Mouse (Mus musculus) heart, embryonic 16.5 days (tissue): ENCODE results near the gene Srsf6. TPM values are rescaled to one million over a fixed set of nuclear protein-coding genes. Genes with fewer than 3 reads are reported as not detected.

Experiments
- ATAC-seq: fragments of 200-750 bp; cut with Nextera tagmentation; replicated peaks from 2 replicates; pipeline ENCODE4 v1.8.0; 2017; ENCODE audit warnings: moderate number of reproducible peaks; ENCODE audit not compliant: insufficient read depth, low FRiP score; ENCODE audit errors: extremely low read depth
- H3K27ac ChIP-seq: fragments of 300-500 bp; sonication (generic); 2 replicates; pipeline ENCODE4 v1.5.1; 2014; ENCODE audit warnings: mild to moderate bottlenecking, low read length, control low read depth, moderate library complexity
- H3K27me3 ChIP-seq: fragments of 300-500 bp; sonication (generic); 2 replicates; pipeline ENCODE4 v1.6.1; 2014; ENCODE audit warnings: low read length, mixed read lengths; ENCODE audit not compliant: control insufficient read depth, insufficient read depth
- H3K36me3 ChIP-seq: fragments of 300-500 bp; sonication (generic); 2 replicates; pipeline ENCODE4 v1.6.1; 2014; ENCODE audit not compliant: control insufficient read depth, insufficient read depth
- H3K4me1 ChIP-seq: fragments of 300-500 bp; sonication (generic); 2 replicates; pipeline ENCODE4 v1.6.1; 2014; ENCODE audit warnings: low read length, mixed read lengths; ENCODE audit not compliant: control insufficient read depth, insufficient read depth
- H3K4me2 ChIP-seq: fragments of 300-500 bp; sonication (generic); 2 replicates; pipeline ENCODE4 v1.6.1; 2014; ENCODE audit warnings: low read depth, mild to moderate bottlenecking, control low read depth, low read length
- H3K4me3 ChIP-seq: fragments of 300-500 bp; sonication (generic); 2 replicates; pipeline ENCODE4 v1.5.1; 2014; ENCODE audit warnings: mild to moderate bottlenecking, control low read depth, low read length
- H3K9ac ChIP-seq: fragments of 300-500 bp; sonication (generic); 2 replicates; pipeline ENCODE4 v1.6.1; 2014; ENCODE audit warnings: low read length, control low read depth
- H3K9me3 ChIP-seq: fragments of 300-500 bp; sonication (generic); replicated peaks from 2 replicates; pipeline ENCODE4 v1.6.1; 2016; ENCODE audit warnings: low read length; ENCODE audit not compliant: control insufficient read depth
- WGBS: fragments of 180-500 bp; shearing (Covaris S2); extraction: QIAGEN DNeasy Blood & Tissue Kit; methylation state at CpG from one replicate; pipeline ENCODE4 v1.1.7; 2014; 5-methylcytosine and 5-hydroxymethylcytosine counted together
- polyA plus RNA-seq: library from polyadenylated mRNA; unstranded; fragments of >200 nt; fragmentation: Nextera tagmentation; extraction: Ambion mirVana; gene quantifications from 2 replicates; pipeline ENCODE4 v1.2.1, GENCODE M21; 2015

Srsf6 gene
- polyA plus RNA-seq, 1 experiment from 2014 or later, result 129 TPM

DNA sequence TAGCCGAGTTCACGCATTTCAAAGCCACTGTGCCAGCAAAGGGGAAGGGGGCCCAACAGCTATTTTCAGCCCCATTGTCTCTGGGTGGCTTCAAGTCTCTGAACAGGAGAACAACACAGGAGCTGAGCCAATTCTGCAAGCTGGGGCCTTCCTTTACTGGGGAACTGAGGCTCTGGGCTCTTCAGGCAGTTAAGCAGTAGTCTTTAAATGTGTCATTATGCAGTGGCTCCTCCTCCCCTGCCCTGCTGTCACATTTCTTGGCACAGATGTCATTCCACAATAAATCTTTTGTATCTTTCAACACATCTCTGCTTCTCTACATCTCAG, 30.8 kb upstream of the Srsf6 start:
- H3K27me3 ChIP-seq, result no peaks in the 10 kb centered on the region
- 17% methylated on average over 2 of the region's 2 CpGs for WGBS
- peaks cover 5% of the 10 kb centered on the region; the same call in 1 of the 2 replicates for H3K4me1 ChIP-seq
- no peak overlapping the region for H3K4me2 ChIP-seq
- H3K36me3 ChIP-seq, result no peaks in the 10 kb centered on the region
- no peak for ATAC-seq
- H3K9ac ChIP-seq, result no peak overlapping the region
- no peaks in the 10 kb centered on the region for H3K9me3 ChIP-seq
- no peak overlapping the region for H3K4me3 ChIP-seq
- no peak overlapping the region for H3K27ac ChIP-seq

DNA sequence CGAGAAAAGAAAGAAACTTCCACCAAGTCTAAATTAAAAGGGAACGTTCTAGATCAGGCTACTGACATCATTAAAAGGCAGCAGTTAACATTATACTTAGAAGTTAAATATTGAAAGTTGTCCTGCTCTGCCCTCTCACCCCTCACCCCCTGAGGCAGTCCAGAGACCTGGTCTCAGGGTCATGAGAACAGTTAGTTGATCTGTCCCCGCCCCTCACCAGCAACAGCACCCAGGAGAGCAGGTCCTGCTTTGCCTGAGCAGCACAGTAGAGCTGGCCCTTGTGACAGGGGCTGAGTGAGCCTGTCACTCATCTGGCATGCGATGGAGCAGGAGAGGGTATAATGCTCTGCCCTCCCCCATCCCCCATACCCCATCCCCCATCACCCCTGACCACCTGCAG, 25.4 kb upstream of the Srsf6 start:
- ATAC-seq, result no peak
- Histone ChIP-seq H3K4me3 (no peak overlapping the region), H3K4me2 (no peak overlapping the region), H3K9me3 (no peaks in the 10 kb centered on the region), H3K36me3 (no peaks in the 10 kb centered on the region), H3K4me1 (no peaks in the 10 kb centered on the region), H3K27me3 (peaks cover 3% of the 10 kb centered on the region; the same call in 1 of the 2 replicates), H3K27ac (no peak overlapping the region), H3K9ac (no peak overlapping the region)
- 66% methylated on average over 4 of the region's 4 CpGs for WGBS

DNA sequence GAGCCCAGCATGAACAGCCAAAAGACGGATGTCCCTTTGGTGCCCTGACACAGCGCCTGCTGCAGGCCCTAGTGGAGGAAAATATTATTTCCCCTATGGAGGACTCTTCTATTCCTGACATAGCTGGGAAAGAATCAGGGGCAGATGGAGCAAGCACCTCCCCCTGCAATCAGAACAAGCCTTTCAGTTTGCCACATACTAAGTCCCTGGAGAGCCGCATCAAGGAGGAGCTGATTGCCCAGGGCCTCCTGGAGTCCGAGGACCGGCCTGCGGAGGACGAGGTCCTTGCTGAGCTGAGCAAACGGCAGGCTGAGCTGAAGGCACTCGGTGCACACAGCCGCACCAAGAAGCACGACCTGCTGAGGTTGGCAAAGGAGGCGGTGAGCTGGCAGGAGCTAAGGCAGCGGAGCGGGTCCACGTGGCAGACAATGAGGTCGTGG, 23.3 kb upstream of the Srsf6 start:
- H3K4me2 ChIP-seq, result peak overlapping the region; percentile 46; the same call in 1 of the 2 replicates
- H3K9me3 ChIP-seq, result no peaks in the 10 kb centered on the region
- H3K27me3 ChIP-seq, result peaks cover 3% of the 10 kb centered on the region; the same call in 1 of the 2 replicates
- H3K9ac ChIP-seq, result no peak overlapping the region
- H3K36me3 ChIP-seq, result no peaks in the 10 kb centered on the region
- H3K4me1 ChIP-seq, result no peaks in the 10 kb centered on the region
- no peak overlapping the region for H3K27ac ChIP-seq
- no peak for ATAC-seq
- WGBS, result 35% methylated on average over 16 of the region's 16 CpGs
- peak overlapping the region; percentile 20; the same call in 1 of the 2 replicates for H3K4me3 ChIP-seq

DNA sequence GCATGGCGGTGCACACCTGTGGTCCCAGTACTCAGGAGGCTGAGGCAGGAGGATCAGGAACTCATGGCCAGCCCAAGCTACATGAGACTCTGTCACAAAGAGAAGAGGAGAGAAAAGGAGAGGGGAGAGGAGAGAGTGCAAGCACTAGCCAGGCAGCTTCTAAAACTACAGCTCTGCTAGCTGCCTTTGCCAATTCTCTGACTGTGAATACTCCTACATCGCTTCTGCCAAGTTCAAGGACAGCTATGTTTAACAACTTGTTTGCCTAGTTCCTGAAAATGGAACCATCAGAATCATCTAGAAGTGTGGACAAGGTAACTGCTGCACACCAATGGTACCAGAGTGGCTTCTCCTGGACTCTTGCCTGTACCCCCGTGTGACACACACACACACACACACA, 17.3 kb upstream of the Srsf6 start:
- H3K27me3 ChIP-seq, result no peaks in the 10 kb centered on the region; the same call in 1 of the 2 replicates
- 38% methylated on average over 3 of the region's 3 CpGs for WGBS
- H3K4me3 ChIP-seq, result no peak overlapping the region
- H3K36me3 ChIP-seq, result no peaks in the 10 kb centered on the region
- H3K9ac ChIP-seq, result no peak overlapping the region
- H3K4me2 ChIP-seq, result no peak overlapping the region
- ATAC-seq, result no peak
- peaks cover 3% of the 10 kb centered on the region for H3K9me3 ChIP-seq
- H3K4me1 ChIP-seq, result no peaks in the 10 kb centered on the region
- H3K27ac ChIP-seq, result no peak overlapping the region

DNA sequence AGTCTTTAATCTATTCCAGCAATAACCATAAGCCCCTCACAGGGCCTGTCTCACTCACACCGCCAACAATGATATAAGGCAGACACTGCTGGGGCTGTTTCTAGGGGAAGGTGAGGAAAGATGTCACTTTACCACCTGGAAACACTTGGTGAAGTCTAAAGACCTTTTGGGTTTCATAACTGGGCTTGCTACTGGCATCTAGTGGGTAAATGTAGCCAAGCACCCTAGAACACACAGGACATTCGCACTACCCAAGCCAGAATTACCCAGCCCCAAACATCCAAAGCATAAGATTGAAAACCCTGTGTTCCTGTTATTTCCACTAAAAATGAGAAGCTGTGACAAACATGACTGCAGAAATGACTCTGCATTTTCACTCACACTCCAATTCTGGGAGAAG, 16.8 kb upstream of the Srsf6 start:
- no peak overlapping the region for H3K4me2 ChIP-seq
- no peak overlapping the region for H3K4me3 ChIP-seq
- 27% methylated on average over 2 of the region's 2 CpGs for WGBS

DNA sequence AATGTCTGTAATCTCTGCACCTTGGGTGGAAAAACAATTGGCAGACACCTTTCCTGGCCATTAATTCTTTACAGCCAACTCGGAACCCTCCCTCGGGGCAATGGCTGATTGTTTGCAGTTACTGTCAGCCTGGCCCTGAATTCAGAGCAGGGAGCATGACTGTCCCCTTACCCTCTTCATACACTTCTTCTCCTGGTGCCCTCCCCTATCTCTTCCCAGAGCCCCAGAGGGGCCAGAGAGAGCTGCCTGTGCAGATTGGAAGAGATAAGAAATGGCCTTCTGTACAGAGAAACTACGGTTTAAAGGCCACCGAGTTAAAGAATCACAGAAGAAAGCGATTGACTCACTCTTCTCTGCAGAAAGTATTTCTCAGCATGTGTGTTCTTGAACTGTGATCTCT, 11.4 kb upstream of the Srsf6 start:
- H3K27me3 ChIP-seq, result no peaks in the 10 kb centered on the region; the same call in 1 of the 2 replicates
- H3K4me1 ChIP-seq, result no peaks in the 10 kb centered on the region
- peaks cover 3% of the 10 kb centered on the region for H3K9me3 ChIP-seq
- H3K9ac ChIP-seq, result no peak overlapping the region
- no peaks in the 10 kb centered on the region for H3K36me3 ChIP-seq
- WGBS, result 49% methylated on average over 5 of the region's 5 CpGs
- ATAC-seq, result no peak
- H3K27ac ChIP-seq, result no peak overlapping the region
- no peak overlapping the region for H3K4me3 ChIP-seq
- H3K4me2 ChIP-seq, result no peak overlapping the region

More for the DNA sequence above, 16.8 kb upstream of the Srsf6 start:
- Histone ChIP-seq H3K4me1 (no peaks in the 10 kb centered on the region), H3K36me3 (no peaks in the 10 kb centered on the region), H3K9ac (no peak overlapping the region), H3K9me3 (peaks cover 3% of the 10 kb centered on the region), H3K27ac (no peak overlapping the region), H3K27me3 (no peaks in the 10 kb centered on the region; the same call in 1 of the 2 replicates)
- ATAC-seq, result no peak

DNA sequence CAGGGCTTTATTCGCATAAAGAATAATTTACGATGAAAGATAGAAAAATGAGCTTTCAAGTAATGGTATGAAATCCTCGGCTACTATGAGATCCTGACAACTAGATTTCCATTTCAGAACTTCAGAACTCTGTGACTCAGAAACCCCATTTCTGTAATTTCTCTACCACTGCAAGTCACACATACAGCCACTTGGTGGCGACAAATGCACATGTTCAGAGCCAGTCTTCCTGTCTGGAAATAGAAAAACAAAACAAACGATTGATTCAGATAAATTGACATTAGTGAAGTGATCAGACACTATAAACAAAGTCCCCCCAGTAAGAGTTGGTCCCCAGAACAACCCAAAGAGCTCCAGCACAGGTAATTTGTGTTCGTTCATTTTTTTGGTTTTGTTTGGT, 9.1 kb upstream of the Srsf6 start:
- H3K4me2 ChIP-seq, result no peak overlapping the region
- 10% methylated on average over 6 of the region's 6 CpGs for WGBS
- no peaks in the 10 kb centered on the region for H3K36me3 ChIP-seq
- no peaks in the 10 kb centered on the region for H3K27me3 ChIP-seq
- no peak overlapping the region for H3K9ac ChIP-seq
- H3K4me1 ChIP-seq, result no peaks in the 10 kb centered on the region
- no peak for ATAC-seq
- peaks cover 3% of the 10 kb centered on the region for H3K9me3 ChIP-seq
- H3K27ac ChIP-seq, result no peak overlapping the region
- H3K4me3 ChIP-seq, result no peak overlapping the region

DNA sequence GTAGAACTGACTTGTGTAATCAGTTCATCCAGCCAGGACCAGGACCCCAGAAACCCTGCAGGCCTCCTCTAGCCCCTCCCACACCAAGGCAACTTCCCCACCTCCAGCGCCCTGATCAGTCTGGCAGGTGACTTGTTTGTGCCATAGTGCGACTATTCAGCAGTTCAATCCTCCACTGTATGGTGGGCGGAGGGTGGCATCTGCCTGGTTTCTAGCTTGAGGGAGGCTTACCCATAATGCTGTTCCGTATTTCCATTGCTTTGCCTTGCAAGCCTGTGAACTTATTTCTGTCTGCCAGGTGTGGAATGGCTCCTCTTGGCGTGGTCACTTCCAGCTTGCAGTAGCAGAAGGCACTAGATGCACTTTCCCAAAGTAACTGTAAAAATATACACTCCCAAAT, 8.5 kb upstream of the Srsf6 start:
- 69% methylated on average over 5 of the region's 5 CpGs for WGBS
- Histone ChIP-seq H3K36me3 (no peaks in the 10 kb centered on the region), H3K27ac (no peak overlapping the region), H3K4me1 (no peaks in the 10 kb centered on the region), H3K27me3 (no peaks in the 10 kb centered on the region), H3K4me3 (no peak overlapping the region), H3K4me2 (no peak overlapping the region), H3K9me3 (peaks cover 3% of the 10 kb centered on the region), H3K9ac (no peak overlapping the region)
- no peak for ATAC-seq

DNA sequence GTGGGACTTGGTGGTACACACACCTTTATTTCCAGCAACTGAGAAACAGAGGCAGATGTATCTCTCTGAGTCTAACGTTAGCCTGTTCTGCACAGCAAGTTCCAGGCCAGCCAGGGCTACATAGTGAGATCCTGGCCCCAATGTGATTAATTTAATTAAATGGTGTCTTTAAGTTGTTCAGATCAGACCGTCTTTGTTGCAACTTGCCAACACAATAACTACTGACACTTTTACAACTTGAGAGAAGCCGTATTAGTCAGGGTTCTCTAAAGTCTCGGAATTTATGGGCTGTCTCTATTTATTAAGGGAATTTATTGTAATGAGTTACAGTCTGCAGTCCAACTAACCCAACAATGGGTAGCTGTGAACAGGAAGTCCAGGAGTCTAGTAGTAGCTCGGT, 7.2 kb upstream of the Srsf6 start:
- H3K27ac ChIP-seq, result no peak overlapping the region
- H3K4me3 ChIP-seq, result no peak overlapping the region
- 78% methylated on average over 5 of the region's 5 CpGs for WGBS
- no peak overlapping the region for H3K9ac ChIP-seq
- H3K36me3 ChIP-seq, result no peaks in the 10 kb centered on the region
- ATAC-seq, result no peak
- no peak overlapping the region for H3K4me2 ChIP-seq
- no peaks in the 10 kb centered on the region for H3K4me1 ChIP-seq
- H3K9me3 ChIP-seq, result no peaks in the 10 kb centered on the region
- 0 out of 2 replicates have a peak, but pooled peaks cover under 1% of the 10 kb centered on the region for H3K27me3 ChIP-seq
